Mouse (Mus musculus): ENCODE results near the gene Cyth3.

DNA sequence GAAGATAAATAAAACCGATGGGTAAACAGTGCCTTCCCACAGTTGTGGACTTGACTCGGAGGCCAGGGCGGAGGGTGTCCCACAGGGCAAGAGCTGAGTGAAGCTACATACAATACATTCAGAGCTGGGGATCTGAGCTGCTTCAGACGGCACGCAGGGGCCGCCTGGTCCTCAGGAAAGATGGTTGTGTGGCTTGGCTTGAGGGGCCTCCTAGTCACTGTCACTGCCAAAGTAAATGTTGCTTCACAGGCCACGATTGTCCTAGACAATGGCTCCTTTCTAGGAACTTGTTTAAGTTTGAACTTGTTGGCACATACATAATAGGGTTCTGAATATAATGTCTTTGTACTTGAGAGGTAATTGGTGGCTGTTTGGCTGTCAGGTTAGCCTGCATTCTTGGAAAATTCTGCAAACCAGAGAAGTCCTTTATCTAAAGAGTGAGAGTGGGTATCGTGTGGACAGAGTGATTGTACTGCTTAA lies 62.7 kb downstream of the Cyth3 start:
- no peak for TF ChIP-seq CTCF (IDR thresholded peaks at IDR 0.05; ENCODE audit: low read depth, low read length)
- no peak for TF ChIP-seq POLR2A (IDR thresholded peaks at IDR 0.05; ENCODE audit: borderline replicate concordance, low read depth, low read length)
